Mouse (Mus musculus): Measurements from ENCODE around the gene Sulf2. TPM values are rescaled to one million over a fixed set of nuclear protein-coding genes. Genes with fewer than 3 reads are reported as not detected.

The Sulf2 gene
- total RNA-seq, 2 experiments from 2014 or later, result 47.4 to 72.6 TPM

DNA sequence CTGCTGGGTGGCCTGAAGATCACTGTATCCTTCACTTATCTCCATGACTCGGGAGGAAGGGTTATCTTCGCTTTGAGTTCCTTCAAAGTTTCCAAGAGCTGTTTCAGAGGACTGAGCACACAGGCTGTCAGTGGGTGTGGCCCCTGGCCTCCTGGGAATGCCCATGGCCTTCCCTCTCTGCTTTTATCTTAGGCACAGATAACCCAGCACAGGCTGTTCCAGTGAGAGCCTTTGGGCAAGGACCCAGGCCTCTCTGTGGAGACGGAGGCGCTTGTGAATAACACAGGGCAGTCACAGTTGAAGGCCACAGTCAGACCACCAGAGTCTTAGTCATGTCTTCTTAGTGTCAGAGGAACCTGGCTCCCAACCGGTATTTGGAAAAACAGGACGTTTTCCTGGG lies 32.7 kb downstream of the Sulf2 start:
- ATAC-seq (ENCODE audit: poor library complexity, severe bottlenecking), result no peak

GRCm38 (mm10) chr2:166121681-166122355 lies 33.6 kb downstream of the Sulf2 start:
- ATAC-seq (ENCODE audit: poor library complexity, severe bottlenecking), result no peak

- no peak for ATAC-seq (ENCODE audit: poor library complexity, severe bottlenecking)
These were observed 35.5 kb downstream of the Sulf2 start for GRCm38 (mm10) chr2:166119992-166120391.

- no peak; the same call in 1 of the 2 replicates for ATAC-seq (ENCODE audit: poor library complexity, severe bottlenecking)
These were observed 38.8 kb downstream of the Sulf2 start for GRCm38 (mm10) chr2:166116704-166117103.

GRCm38 (mm10) chr2:166116278-166116608 lies 39.2 kb downstream of the Sulf2 start:
- no peak for ATAC-seq (ENCODE audit: poor library complexity, severe bottlenecking)

DNA sequence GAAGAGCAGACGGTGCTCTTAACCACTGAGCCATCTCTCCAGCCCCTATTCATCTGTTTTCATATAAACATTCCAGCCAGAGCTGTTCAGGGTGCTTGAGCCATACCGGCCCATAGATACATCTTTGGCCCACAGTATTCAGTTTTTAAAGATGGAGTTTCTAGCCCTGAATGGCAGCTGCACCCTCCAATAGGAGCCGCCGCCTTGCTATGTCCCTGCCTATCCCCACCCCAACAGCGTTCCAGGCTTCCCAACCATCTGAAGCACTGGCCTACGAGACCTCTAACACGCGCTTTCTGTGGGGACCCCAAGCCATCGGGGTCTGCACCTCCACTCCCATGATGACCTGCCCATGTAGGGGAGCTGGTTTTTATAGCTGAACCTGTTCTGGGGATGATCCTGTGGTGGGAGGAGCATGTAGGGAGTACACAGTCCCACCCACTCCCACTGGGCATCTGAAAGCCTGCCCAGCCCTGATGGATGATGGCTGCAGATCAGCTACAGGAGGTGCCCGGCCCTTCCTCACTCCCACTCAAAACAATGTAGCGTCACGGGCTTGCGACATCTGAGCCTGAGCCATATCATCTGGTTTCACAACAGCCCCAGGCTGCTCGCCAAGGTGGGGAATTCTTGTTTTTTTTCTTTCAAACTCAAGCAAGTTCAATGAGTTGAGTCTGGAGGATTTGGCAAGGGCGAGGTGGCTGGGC lies 39.7 kb downstream of the Sulf2 start:
- peak; percentile 95 for ATAC-seq (ENCODE audit: poor library complexity, severe bottlenecking)

- ATAC-seq (ENCODE audit: poor library complexity, severe bottlenecking), result no peak
These were observed 42.5 kb downstream of the Sulf2 start for GRCm38 (mm10) chr2:166112986-166113385.

- ATAC-seq (ENCODE audit: poor library complexity, severe bottlenecking), result no peak
These were observed 43.6 kb downstream of the Sulf2 start for GRCm38 (mm10) chr2:166111831-166112250.

GRCm38 (mm10) chr2:166111238-166111637 lies 44.2 kb downstream of the Sulf2 start:
- ATAC-seq (ENCODE audit: poor library complexity, severe bottlenecking), result no peak

- ATAC-seq (ENCODE audit: poor library complexity, severe bottlenecking), result no peak
These were observed 44.7 kb downstream of the Sulf2 start for GRCm38 (mm10) chr2:166110764-166111163.

DNA sequence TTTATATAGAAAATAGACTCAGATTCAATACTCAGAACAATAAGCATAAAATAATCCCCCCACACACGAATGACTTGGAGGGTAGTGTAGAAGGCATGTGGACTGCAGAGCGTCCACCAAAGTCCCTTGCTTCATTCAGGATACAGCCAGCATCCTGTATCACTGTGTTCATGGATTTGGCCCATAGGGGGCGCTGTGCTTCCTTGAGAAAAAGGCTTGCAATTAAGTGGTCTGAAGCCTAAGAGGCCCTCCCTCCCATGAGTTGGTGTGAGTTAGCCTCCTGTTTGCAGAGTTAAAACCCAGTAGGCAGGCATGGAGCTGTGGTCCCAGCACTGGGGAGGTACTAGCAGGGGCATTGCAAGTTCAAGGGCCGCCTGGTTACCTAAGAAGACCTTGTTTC lies 47.1 kb downstream of the Sulf2 start:
- ATAC-seq (ENCODE audit: poor library complexity, severe bottlenecking), result peak; percentile 47; the same call in 1 of the 2 replicates

DNA sequence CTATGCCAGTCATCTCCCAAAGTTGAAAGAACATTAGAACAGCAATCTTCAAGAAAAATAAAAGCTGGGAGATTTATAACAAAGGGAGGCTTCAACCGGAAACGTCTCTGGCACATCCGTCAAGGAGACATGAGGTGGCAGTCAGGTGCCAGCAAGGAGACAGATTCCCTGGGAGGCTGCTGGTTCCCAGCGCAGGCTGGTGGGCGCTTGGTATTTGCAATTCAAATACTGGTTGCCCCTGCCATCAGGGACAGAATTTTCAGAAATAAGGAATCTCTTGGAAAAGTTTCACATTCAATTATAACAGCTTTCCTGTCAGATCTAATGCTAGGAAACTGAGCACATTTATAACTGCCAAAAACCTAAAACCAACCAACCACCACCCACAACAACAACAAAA lies 47.6 kb downstream of the Sulf2 start:
- no peak for ATAC-seq (ENCODE audit: poor library complexity, severe bottlenecking)

DNA sequence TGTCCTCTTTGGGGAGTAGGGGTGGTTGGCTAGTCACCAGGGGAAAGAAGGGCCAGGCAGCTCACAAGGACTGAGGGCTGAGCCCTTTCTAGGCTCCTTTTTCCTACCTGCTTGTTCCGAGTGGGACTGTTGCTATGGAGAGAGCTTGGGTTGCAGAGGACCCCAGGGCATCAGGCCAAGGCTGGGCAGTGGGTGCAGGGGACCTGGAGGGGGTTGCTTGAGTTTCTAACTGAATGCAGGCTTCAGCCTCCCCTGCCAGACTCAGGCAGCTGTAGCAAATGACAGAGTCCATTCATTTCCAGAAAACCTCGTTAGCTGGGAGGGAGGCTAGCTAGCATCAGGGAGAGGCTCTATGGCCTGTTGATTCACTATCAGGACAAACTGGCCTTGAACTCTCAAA lies 48.8 kb downstream of the Sulf2 start:
- no peak for ATAC-seq (ENCODE audit: poor library complexity, severe bottlenecking)

- ATAC-seq (ENCODE audit: poor library complexity, severe bottlenecking), result no peak
These were observed 49.6 kb downstream of the Sulf2 start for GRCm38 (mm10) chr2:166105911-166106310.

DNA sequence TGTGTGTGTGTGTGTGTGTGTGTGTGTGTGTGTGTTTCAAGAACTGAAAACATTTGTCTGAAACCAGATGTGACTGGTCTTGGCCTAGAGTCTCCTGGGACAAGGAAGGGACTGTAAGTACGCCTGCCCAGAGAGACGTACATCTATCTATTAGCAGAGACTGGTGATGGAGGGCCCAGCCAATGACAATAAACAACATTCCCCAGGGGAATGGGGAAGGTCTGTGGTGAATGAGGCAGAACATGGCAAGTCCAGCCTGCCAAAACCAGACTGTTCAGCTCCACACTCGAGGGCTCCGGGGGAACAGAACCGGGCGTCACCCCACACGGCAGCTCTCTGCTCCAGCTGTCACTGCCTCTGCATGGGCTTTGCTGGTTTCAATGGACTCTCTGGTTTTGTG lies 52.6 kb downstream of the Sulf2 start:
- no peak for ATAC-seq (ENCODE audit: poor library complexity, severe bottlenecking)

DNA sequence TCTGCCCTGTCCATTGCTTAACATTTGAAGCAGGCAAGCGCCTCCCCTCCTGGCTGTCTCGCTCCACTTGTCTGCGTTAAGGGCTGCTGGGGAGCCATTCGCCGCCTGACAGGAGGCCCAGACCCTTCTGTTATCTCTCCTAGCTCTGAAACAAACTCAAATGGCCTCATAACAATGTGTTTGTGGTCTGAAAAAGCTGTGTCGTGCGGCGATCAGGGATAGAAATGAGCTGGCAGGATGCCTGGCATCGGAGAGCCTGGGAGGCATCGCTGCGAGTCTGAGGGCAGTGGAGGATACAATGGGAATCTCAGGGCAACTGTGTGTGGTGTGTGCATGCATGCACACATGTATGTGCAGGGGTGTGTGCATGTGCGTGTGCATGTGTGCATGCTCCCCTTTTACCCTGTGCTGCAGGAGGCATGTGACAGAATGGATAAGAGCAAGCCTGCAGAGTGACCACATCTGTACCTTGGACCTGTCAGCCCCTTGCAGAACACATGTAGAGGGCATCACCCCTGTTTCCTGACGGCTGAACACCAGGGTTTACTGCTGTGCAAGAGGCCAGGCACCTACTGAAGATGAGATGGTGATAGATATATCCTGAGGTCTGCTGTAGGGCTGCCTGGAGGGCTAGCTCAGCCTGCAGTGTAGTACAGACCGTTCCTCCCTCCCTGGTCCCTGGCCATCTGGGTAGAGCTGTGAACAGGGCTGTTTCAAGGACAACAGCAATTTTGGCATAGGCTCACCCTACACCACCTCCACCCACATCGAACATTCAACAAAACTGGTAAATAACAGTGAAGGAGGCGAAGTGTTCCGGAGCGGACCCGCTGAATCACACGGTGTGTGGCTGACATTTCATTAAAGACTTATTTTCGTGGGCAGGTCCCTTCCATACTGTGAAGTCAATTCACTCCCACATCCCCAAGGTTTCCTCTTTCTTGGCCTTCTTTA lies 54.9 kb downstream of the Sulf2 start:
- peak; percentile 43; the same call in 1 of the 2 replicates for ATAC-seq (ENCODE audit: poor library complexity, severe bottlenecking)

DNA sequence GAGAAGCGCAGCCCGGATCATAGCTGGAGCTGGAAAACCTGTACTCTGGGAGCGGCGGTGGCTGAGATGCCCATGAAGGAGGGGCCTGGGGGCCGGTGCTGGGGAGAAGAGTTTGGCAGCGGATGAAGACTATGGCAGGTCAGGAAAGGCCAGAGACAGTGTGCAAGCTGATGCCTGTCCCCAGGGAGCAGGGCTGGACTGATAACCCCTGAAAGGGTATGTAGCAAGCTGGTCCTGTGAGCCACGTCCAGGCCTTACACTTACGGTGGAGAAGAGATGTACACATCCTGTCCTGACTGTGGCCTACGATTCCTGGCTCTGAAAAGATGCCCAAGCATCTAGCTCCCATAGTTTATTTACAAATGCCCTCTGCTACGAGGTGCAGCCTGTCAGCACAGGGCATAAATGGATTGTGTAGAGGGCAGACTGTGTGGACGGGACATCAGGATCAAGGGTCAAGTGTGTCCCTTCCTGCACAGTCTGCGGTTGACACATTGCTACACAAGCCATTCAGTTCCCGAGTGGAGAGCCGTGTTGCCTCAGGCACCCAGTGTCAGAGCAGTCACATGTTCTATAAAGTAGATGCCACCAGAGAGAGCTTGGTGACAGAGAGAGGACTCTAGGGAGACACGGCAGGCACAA lies 57.0 kb downstream of the Sulf2 start:
- ATAC-seq (ENCODE audit: poor library complexity, severe bottlenecking), result no peak

- no peak for ATAC-seq (ENCODE audit: poor library complexity, severe bottlenecking)
These were observed 57.8 kb downstream of the Sulf2 start for GRCm38 (mm10) chr2:166097443-166098291.

- no peak for ATAC-seq (ENCODE audit: poor library complexity, severe bottlenecking)
These were observed 58.6 kb downstream of the Sulf2 start for GRCm38 (mm10) chr2:166096834-166097233.

GRCm38 (mm10) chr2:166096300-166096699 lies 59.2 kb downstream of the Sulf2 start:
- no peak for ATAC-seq (ENCODE audit: poor library complexity, severe bottlenecking)

Measured in megakaryocyte, adult 5-6 weeks (primary cell).